Mouse (Mus musculus) cerebellum, adult 11 months (tissue): ENCODE measurements at regions not wholly inside any gene's neighbourhood (a gene's known extent, or its start where the extent isn't known, plus 50 kb on each side); places are given as distances from the start of the nearest gene placed in this dataset.
A peak's percentile ranks its signal among the peaks of the same experiment; 100 is the strongest.

ENCODE experiments used
- DNase-seq: peaks from one replicate; pipeline ENCODE4 v3.0.0; 2022

DNA sequence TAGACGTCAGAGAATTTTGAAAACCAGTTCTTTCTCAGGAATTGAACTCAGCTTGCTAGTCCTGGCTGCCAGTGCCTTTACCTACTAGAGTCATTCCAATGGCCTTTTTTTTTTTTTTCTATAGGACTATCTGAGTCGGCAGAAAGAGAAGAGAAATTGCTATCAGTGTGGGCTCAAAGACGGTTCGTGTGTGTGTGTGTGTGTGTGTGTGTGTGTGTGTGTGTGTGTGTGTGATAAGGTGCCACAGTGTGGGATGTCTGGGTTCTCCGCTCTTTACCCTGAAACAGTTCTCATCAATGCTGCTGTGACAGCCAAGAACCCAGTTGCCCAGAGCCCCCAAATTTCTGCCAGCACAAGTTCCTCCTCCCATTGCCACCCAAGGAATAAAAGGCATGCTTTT is 146.1 kb downstream of the Rybp start:
- DNase-seq: no peak

- DNase-seq: no peak
Observed at GRCm38 (mm10) chr6:100140581-100141114, 146.6 kb downstream of the Rybp start.

DNA sequence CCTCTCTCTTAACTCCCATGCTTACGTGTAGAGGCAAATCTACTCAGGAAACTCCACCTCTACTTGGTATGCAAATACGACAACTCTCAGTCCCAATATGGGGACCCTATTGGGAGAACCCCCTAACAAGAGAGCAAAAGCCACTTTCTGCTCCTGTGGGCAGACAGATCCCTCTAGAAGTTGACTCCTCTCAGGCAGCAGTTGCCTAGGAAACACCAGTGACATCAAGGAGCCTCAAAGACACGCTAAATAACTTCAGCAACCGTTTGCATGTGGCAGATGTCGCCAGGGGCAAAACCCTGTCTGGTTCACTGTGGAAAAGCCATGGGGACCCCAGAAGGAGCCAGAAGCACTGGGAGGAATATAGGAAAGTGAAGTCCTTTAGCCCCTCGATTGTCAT is 147.5 kb downstream of the Rybp start:
- no peak for DNase-seq

DNA sequence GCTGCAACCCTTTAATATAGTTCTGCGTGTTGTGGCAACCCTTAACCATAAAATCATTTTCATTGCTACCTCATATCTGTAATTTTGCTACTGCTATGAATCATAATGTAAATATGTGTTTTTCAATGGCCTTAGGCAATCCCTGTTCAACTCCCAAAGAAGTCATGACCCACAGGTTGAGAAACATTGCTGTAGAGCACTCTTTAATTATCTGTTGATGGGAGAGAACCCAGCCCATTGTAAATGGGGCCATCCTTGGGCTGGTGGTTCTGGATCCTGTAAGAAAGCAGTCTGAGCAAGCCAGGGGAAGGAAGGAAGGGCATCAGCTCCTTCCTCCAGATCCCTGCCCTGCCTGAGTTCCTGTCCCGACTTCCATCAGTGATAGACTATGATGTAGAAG is 148.6 kb downstream of the Rybp start:
- no peak for DNase-seq

GRCm38 (mm10) chr6:100135177-100135576 is 152.1 kb downstream of the Rybp start:
- DNase-seq: no peak

DNA sequence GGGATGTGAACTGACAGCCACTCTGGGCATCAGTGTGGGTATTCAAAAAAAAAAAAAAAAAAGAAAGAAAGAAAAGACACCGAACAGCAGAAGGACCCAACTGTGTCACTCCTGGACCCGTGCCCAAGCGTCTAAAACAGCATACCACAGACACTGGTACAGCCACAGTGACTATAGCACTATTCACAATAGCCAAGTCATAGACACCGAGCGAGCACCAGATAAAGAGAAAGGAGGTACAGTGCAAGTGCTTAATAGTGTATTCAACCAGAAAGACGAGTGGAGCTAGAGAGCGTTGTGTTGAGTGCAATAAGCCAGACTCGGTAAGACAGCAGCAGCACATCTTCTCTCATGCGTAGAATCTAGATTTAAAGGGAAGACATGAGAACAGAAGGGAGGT is 153.3 kb downstream of the Rybp start:
- DNase-seq: no peak

DNA sequence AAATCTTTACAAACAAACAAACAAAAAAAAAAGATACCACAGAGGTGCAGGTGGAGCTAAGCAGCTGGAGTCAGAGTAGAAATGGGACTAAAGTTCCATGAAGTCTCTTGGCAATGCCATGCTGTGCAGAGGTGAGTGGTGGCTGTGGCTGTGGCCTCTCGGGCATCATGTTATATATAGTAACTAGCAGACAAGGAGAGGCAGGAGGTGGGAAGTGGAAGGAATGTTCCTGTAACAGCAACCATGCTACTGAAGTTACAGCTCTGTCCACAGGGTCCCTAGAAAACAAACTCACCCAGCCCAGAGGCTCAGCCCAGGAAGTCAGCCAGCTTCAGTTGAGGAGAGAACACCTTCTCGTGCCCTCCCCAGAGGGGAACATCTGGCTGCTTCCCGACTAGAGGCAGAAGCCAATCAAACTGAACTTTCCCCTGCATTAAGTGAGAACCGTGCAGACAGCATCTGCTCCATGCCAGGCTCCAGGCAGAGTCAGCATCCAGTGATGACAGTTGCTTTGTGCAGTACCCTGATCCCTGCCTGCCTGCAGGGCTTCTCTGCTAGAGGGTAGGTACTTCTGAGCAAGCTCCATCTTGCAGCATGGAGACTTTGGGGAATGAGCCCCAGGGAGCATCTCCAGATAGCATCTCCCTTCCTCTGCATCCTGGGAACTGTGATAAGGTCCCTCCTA is 154.2 kb downstream of the Rybp start:
- DNase-seq: no peak

- DNase-seq: peak; percentile 72
Observed at GRCm38 (mm10) chr6:100127221-100128143, 159.8 kb downstream of the Rybp start.

DNA sequence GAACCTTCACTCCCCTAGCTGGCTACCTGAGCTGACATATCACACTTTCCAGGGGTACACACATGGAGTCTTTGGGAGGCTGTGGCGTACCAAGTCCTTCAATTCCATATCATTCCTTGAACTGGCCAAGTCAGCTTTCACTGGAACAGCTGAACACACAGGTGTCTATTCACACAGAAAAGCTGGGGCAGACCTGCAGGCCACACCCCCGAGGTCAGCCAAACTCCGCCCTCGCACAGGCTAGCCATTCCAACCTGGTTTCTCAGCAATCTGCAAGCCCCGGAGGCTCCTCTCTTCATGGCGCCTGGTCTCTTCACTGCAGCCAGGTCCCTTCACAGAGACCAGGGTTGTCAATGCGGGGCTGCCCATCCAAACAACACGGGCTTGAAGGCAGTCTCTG is 160.5 kb downstream of the Rybp start:
- no peak for DNase-seq

DNA sequence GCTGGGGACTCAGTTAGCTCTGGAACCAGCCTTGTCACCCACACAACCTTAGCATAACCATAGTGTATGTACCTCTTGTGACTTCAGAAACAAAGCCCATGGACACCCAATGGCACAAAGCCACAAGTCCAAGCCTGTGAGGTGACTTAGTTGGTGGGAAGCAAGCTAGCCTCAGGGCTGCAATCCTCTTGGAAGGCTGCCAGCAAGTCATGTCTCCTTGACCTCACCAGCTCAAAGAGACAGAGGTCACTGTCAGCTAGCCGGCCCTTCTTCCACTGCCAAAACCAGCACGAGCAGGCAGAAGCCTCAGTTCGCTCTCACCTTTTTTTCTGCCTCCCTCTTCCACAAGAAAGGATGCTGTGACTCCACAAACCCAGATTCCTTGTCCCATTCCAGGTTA is 161.0 kb downstream of the Rybp start:
- DNase-seq: no peak

- no peak for DNase-seq
Observed at GRCm38 (mm10) chr6:100121240-100121639, 166.0 kb downstream of the Rybp start.

DNA sequence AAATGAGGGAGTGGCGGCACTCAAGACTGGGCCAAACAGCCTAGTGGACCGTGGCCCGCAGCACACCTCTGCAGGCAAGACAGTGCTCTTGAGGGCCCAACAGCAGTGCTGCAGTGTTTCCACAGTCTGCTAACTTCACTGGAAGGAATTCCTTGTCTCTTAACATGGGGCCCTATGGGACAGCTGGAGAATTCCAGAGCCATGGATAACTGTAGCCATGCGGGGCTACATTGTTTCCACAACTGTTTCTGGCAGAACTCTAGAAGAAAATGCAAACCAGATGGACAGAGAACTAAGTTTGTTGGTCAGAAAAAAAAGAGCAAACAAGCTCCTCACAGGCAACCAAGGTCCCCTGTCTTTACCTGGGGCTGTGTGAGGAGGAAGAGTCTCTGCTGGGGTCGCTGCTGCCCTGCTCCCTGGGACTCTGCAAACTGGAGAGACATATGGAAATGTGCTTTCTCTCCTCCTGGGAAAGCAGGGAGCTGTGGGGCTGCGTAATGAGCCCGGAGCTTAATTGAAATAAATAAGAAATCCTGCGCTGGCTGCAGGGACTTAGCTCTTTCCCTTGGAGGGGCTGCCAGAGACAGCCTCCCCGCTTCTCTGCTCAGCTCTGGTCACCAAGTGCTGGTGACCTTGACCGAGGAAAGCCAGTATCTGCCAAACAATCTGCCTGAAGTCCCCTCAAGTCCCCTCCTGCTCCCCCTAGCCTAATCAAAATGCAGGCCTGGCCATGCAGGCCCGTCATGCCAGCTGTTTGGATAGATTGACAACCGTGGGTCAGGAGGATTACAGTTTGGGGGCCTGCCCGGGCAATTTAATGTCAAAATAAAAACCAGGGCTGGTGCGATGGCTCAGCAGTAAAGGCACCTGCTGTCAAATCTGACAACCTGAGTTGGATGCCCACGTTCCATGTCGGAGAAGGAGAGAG is 167.0 kb downstream of the Rybp start:
- no peak for DNase-seq

- DNase-seq: no peak
Observed at GRCm38 (mm10) chr6:100117084-100117483, 170.2 kb downstream of the Rybp start.

- no peak for DNase-seq
Observed at GRCm38 (mm10) chr6:100113393-100114137, 173.7 kb downstream of the Rybp start.

DNA sequence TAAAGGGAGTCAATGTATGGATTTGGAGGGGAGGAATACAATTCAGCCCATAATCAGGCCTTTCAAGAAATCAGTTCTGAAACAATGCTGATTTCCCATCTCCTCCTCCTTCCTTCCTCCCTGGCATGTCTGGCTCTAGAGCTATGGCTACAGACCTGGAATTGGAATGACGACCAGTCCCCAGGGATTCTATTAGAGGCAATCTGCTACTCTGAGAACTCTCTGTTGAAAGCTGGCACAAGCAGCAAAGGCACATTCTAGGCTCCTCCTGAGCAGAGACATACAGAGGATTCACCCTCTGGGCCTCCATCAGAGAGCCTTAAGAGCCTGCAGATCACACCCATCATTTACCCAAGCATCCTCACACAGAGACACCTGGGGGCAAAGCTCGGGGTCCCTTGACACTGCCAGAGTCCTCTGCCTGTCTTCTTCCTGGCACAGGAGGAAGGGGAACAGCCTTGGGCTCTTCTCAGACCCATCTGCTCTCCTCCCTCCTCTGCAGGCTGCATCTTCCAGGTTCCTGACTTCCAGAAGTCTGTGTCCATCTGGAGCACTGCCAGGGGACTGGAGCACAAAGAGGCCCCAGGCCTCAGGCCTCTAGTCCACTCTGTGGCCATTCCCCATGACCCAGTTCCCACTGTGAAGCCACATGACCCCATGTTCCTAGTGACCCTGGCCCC is 176.2 kb downstream of the Rybp start:
- DNase-seq: peak; percentile 49

DNA sequence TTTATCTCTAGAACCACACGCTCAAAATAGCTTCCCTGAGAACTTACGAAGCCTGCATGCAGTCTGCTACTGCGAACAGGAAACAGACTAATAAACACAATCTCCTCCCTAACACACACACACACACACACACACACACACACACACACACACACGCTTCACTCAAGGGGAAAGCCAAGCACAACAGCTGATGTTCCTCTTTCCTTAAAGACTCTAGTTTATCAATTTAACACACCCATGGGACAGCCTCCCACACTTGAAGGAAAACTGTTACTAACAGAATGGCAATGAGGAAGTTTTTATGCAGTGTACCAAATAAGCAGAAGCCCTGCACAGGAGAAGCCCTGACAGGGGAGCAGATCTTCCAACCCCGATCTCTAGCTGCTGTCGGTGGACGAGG is 177.3 kb downstream of the Rybp start:
- no peak for DNase-seq

DNA sequence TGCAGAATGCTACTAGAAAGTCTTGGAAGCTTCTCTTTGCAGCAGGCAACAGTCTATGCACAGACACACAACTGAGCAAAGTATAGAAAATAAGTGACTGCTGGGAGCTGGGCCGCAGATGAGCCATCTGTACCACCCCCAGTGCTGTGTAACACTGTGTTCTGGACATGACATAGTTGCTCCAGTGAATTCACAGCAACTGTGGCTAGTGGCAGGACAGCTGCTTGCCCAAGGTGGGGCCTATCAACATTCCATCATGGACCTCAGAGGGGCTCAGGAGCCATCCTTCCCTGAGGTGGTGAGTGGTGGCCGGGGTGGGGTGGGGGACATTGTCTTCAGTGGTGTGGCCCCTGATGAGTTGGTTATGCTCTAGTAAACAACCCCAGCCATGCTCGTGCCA is 177.9 kb downstream of the Rybp start:
- no peak for DNase-seq

DNA sequence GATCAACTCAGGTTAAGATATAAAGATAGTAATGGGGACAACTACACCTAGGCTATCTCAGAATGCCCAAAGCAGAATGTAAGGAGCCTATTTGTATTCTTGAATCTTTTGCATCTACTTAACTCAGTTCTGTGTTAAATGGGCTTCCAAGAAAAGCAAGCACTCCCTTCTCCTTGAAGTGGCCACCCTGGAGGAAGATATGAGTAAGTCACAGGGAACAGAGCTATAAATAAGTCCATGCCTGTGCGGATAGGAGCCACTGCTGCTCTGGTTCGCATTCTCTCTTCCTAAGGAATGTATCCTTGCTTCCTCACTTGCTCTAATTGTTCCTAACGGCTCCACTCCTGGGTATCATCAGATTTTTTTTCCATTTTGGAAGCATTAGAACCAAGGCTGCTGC is 179.8 kb downstream of the Rybp start:
- no peak for DNase-seq

DNA sequence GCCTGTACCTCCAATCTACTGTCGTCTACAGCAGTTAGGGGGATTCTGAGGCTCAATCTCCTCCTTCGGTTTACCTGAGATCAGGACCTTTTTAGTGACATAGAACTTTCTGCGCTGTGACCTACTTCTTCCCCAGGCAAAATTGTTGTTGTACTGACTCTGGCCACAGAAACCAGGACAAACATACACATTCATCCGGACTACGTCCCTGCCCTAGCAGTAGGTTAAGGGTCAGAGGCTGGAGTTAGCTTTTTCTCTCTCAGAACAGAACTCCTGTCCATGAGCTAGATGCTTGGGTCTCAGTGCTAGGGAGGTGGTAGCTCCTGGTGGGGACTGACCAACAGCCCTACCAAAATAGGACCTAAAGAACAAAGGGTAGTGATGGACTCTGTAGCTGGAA is 180.2 kb downstream of the Rybp start:
- DNase-seq: no peak

DNA sequence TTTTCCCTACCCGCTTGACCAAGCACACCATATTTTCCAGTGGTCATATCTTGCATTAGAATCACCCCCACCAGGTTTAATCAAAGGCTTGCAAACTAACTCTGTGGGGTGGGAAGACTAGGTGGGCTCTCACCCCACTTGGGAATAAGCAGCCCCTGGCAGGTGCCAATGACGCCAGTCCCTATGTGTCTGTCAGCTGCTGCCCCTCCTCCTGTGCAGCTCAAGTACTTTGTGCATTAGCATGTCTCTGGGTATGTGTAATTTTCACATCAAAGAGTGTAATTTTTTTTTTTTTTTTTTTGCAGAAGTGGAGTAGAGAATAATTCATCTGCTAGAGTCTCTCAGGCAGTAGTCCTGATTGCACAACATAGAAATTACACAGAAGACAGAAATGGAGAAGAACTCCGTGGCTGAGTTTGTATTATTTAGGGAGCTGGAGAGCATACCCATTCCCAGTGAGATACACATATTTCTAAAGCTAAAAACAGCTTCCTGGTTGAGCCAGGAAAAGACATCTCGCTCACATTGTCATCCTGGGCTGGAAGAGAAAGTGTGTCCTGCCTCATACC is 186.6 kb downstream of the Rybp start:
- DNase-seq: no peak
